Mouse (Mus musculus): Measurements from ENCODE around the gene Slc17a4. TPM values are rescaled to one million over a fixed set of nuclear protein-coding genes. Genes with fewer than 3 reads are reported as not detected.

Gene Slc17a4
- total and polyA plus RNA-seq, 2 experiments from 2014 or later, result not detected

GRCm38 (mm10) chr13:23940291-23940690, 25.5 kb upstream of the Slc17a4 start:
- Histone ChIP-seq H3K9me3 (ENCODE audit: low read length) (no peaks in the 10 kb centered on the region), H3K27me3 (ENCODE audit: insufficient read depth, low read length) (no peaks in the 10 kb centered on the region), H3K4me1 (ENCODE audit: insufficient read depth, low read length) (no peaks in the 10 kb centered on the region), H3K9ac (replicated peaks; ENCODE audit: low read length) (no peak overlapping the region), H3K36me3 (ENCODE audit: insufficient read depth, low read length) (no peaks in the 10 kb centered on the region), H3K27ac (no peak overlapping the region), H3K4me2 (ENCODE audit: low read depth, low read length) (no peak overlapping the region), H3K4me3 (ENCODE audit: low read length) (no peak overlapping the region)
- ATAC-seq (no peak), DNase-seq (ENCODE audit: low spot score) (no peak)
- 58% methylated on average over 6 of the region's 6 CpGs for WGBS
- TF ChIP-seq CTCF (IDR thresholded peaks at IDR 0.05; ENCODE audit: low read depth), result no peak

GRCm38 (mm10) chr13:23938699-23939098, 23.9 kb upstream of the Slc17a4 start:
- H3K4me3 ChIP-seq (ENCODE audit: low read length), result no peak overlapping the region
- no peak for TF ChIP-seq CTCF (IDR thresholded peaks at IDR 0.05; ENCODE audit: low read depth)
- 84% methylated on average over 1 of the region's 1 CpGs for WGBS
- H3K4me2 ChIP-seq (ENCODE audit: low read depth, low read length), result no peak overlapping the region
- H3K27ac ChIP-seq, result no peak overlapping the region
- ATAC-seq, result no peak
- no peak overlapping the region for H3K9ac ChIP-seq (replicated peaks; ENCODE audit: low read length)
- DNase-seq (ENCODE audit: low spot score), result peak; percentile 54
- H3K36me3 ChIP-seq (ENCODE audit: insufficient read depth, low read length), result no peaks in the 10 kb centered on the region
- no peaks in the 10 kb centered on the region for H3K27me3 ChIP-seq (ENCODE audit: insufficient read depth, low read length)
- H3K9me3 ChIP-seq (ENCODE audit: low read length), result no peaks in the 10 kb centered on the region
- no peaks in the 10 kb centered on the region for H3K4me1 ChIP-seq (ENCODE audit: insufficient read depth, low read length)

- no peaks in the 10 kb centered on the region for H3K9me3 ChIP-seq (ENCODE audit: low read length)
- WGBS, result 94% methylated on average over 10 of the region's 10 CpGs
- ATAC-seq, result no peak
- H3K36me3 ChIP-seq (ENCODE audit: insufficient read depth, low read length), result no peaks in the 10 kb centered on the region
- no peak within 1 kb of the TSS for H3K4me2 ChIP-seq (ENCODE audit: low read depth, low read length)
- H3K27ac ChIP-seq, result no peak within 1 kb of the TSS
- H3K9ac ChIP-seq (replicated peaks; ENCODE audit: low read length), result no peak within 1 kb of the TSS
- no peaks in the 10 kb centered on the region for H3K4me1 ChIP-seq (ENCODE audit: insufficient read depth, low read length)
- no peak for DNase-seq (ENCODE audit: low spot score)
- no peak within 1 kb of the TSS for H3K4me3 ChIP-seq (ENCODE audit: low read length)
- H3K27me3 ChIP-seq (ENCODE audit: insufficient read depth, low read length), result no peaks in the 10 kb centered on the region
- TF ChIP-seq CTCF (IDR thresholded peaks at IDR 0.05; ENCODE audit: low read depth), result no peak
These were observed 19.4 kb upstream of the Slc17a4 start, which contains the start of gene Hist1h2aa for GRCm38 (mm10) chr13:23934211-23934520. TSS of gene Hist1h2aa (plus strand) at chr13:23934462.

GRCm38 (mm10) chr13:23933421-23934210, 18.8 kb upstream of the Slc17a4 start, which contains the start of gene Hist1h2ba:
TSS of gene Hist1h2ba (minus strand) at chr13:23934156.
- DNase-seq (ENCODE audit: low spot score) (no peak), ATAC-seq (no peak)
- Histone ChIP-seq H3K36me3 (ENCODE audit: insufficient read depth, low read length) (no peaks in the 10 kb centered on the region), H3K9me3 (ENCODE audit: low read length) (no peaks in the 10 kb centered on the region), H3K9ac (replicated peaks; ENCODE audit: low read length) (no peak within 1 kb of the TSS), H3K4me1 (ENCODE audit: insufficient read depth, low read length) (no peaks in the 10 kb centered on the region), H3K27me3 (ENCODE audit: insufficient read depth, low read length) (no peaks in the 10 kb centered on the region), H3K27ac (no peak within 1 kb of the TSS), H3K4me3 (ENCODE audit: low read length) (no peak within 1 kb of the TSS), H3K4me2 (ENCODE audit: low read depth, low read length) (no peak within 1 kb of the TSS)
- no peak for TF ChIP-seq CTCF (IDR thresholded peaks at IDR 0.05; ENCODE audit: low read depth)
- WGBS, result 94% methylated on average over 32 of the region's 39 CpGs

GRCm38 (mm10) chr13:23930904-23931303, 16.1 kb upstream of the Slc17a4 start:
- TF ChIP-seq CTCF (IDR thresholded peaks at IDR 0.05; ENCODE audit: low read depth), result no peak
- WGBS, result 74% methylated on average over 11 of the region's 11 CpGs
- no peak overlapping the region for H3K9ac ChIP-seq (replicated peaks; ENCODE audit: low read length)

GRCm38 (mm10) chr13:23930461-23930860, 15.7 kb upstream of the Slc17a4 start:
- DNase-seq (ENCODE audit: low spot score) (no peak), ATAC-seq (no peak)
- Histone ChIP-seq H3K27me3 (ENCODE audit: insufficient read depth, low read length) (no peaks in the 10 kb centered on the region), H3K4me1 (ENCODE audit: insufficient read depth, low read length) (no peaks in the 10 kb centered on the region), H3K4me3 (ENCODE audit: low read length) (no peak overlapping the region), H3K36me3 (ENCODE audit: insufficient read depth, low read length) (no peaks in the 10 kb centered on the region), H3K9ac (replicated peaks; ENCODE audit: low read length) (no peak overlapping the region), H3K4me2 (ENCODE audit: low read depth, low read length) (no peak overlapping the region), H3K27ac (no peak overlapping the region), H3K9me3 (ENCODE audit: low read length) (no peaks in the 10 kb centered on the region)
- no peak for TF ChIP-seq CTCF (IDR thresholded peaks at IDR 0.05; ENCODE audit: low read depth)
- WGBS, result 93% methylated on average over 9 of the region's 9 CpGs

More at GRCm38 (mm10) chr13:23930904-23931303, 16.1 kb upstream of the Slc17a4 start:
- Histone ChIP-seq H3K4me3 (ENCODE audit: low read length) (no peak overlapping the region), H3K36me3 (ENCODE audit: insufficient read depth, low read length) (no peaks in the 10 kb centered on the region), H3K27ac (no peak overlapping the region), H3K9me3 (ENCODE audit: low read length) (no peaks in the 10 kb centered on the region), H3K4me2 (ENCODE audit: low read depth, low read length) (no peak overlapping the region), H3K27me3 (ENCODE audit: insufficient read depth, low read length) (no peaks in the 10 kb centered on the region), H3K4me1 (ENCODE audit: insufficient read depth, low read length) (no peaks in the 10 kb centered on the region)
- no peak for ATAC-seq
- no peak for DNase-seq (ENCODE audit: low spot score)

- ATAC-seq (no peak), DNase-seq (ENCODE audit: low spot score) (no peak)
- WGBS, result 81% methylated on average over 3 of the region's 3 CpGs
- no peak overlapping the region for H3K27ac ChIP-seq
- TF ChIP-seq CTCF (IDR thresholded peaks at IDR 0.05; ENCODE audit: low read depth), result no peak
- no peak overlapping the region for H3K4me2 ChIP-seq (ENCODE audit: low read depth, low read length)
- no peaks in the 10 kb centered on the region for H3K4me1 ChIP-seq (ENCODE audit: insufficient read depth, low read length)
- no peaks in the 10 kb centered on the region for H3K9me3 ChIP-seq (ENCODE audit: low read length)
- no peaks in the 10 kb centered on the region for H3K36me3 ChIP-seq (ENCODE audit: insufficient read depth, low read length)
- no peak overlapping the region for H3K9ac ChIP-seq (replicated peaks; ENCODE audit: low read length)
- no peaks in the 10 kb centered on the region for H3K27me3 ChIP-seq (ENCODE audit: insufficient read depth, low read length)
- no peak overlapping the region for H3K4me3 ChIP-seq (ENCODE audit: low read length)
These were observed 13.8 kb upstream of the Slc17a4 start for GRCm38 (mm10) chr13:23928637-23929036.
